Mouse (Mus musculus) megakaryocyte-erythroid progenitor cell, adult 5-6 weeks (primary cell): ENCODE data around the gene Tmem156. TPM values are rescaled to one million over a fixed set of nuclear protein-coding genes. Genes with fewer than 3 reads are reported as not detected.

Source experiments
- ATAC-seq: replicated peaks from 2 replicates; pipeline ENCODE4 v1.8.0; 2016; ENCODE audit warnings: mild to moderate bottlenecking, inconsistent platforms; ENCODE audit not compliant: severe bottlenecking, poor library complexity, low FRiP score, low TSS enrichment
- total RNA-seq, 2 experiments: library from RNA; stranded (forward) in 1 of 2; stranded (reverse) in 1 of 2; fragments of 200-1000, 215-1000 nt in 1 of 2; fragments of >200 nt in 1 of 2; fragmentation: Nextera tagmentation in 1 of 2; gene quantifications; 2 replicates each; pipeline ENCODE4 v1.2.3; 2014 to 2017

Tmem156 gene
- total RNA-seq, 2 experiments from 2014 or later, result 1.5 to 2.3 TPM

- ATAC-seq, result no peak
Measured at GRCm38 (mm10) chr5:65062236-65062635, 29.7 kb downstream of the Tmem156 start.

GRCm38 (mm10) chr5:65059806-65060205 is 32.1 kb downstream of the Tmem156 start:
- ATAC-seq, result no peak

GRCm38 (mm10) chr5:65057596-65057995 is 34.3 kb downstream of the Tmem156 start:
- no peak for ATAC-seq

- ATAC-seq, result no peak
Measured at GRCm38 (mm10) chr5:65051513-65051912, 40.4 kb downstream of the Tmem156 start.

- no peak for ATAC-seq
Measured at GRCm38 (mm10) chr5:65049880-65050279, 42.1 kb downstream of the Tmem156 start.

- ATAC-seq, result no peak
Measured at GRCm38 (mm10) chr5:65047285-65047855, 44.6 kb downstream of the Tmem156 start.

GRCm38 (mm10) chr5:65046442-65047284 is 45.3 kb downstream of the Tmem156 start:
- ATAC-seq, result no peak

- no peak for ATAC-seq
Measured at GRCm38 (mm10) chr5:65045642-65046370, 46.1 kb downstream of the Tmem156 start.

GRCm38 (mm10) chr5:65043407-65043895 is 48.5 kb downstream of the Tmem156 start:
- ATAC-seq, result no peak

- no peak for ATAC-seq
Measured at GRCm38 (mm10) chr5:65040463-65040862, 51.5 kb downstream of the Tmem156 start.

- no peak for ATAC-seq
Measured at GRCm38 (mm10) chr5:65038811-65039571, 52.9 kb downstream of the Tmem156 start.

GRCm38 (mm10) chr5:65038305-65038704 is 53.6 kb downstream of the Tmem156 start:
- ATAC-seq, result no peak

GRCm38 (mm10) chr5:65036597-65036996 is 55.3 kb downstream of the Tmem156 start:
- no peak for ATAC-seq

- no peak for ATAC-seq
Measured at GRCm38 (mm10) chr5:65028019-65028418, 63.9 kb downstream of the Tmem156 start.

- 0 out of 2 replicates have a peak, but pooled peaks have one; percentile 18 for ATAC-seq
Measured at GRCm38 (mm10) chr5:65026776-65027175, 65.2 kb downstream of the Tmem156 start.

GRCm38 (mm10) chr5:65025916-65026315 is 66.0 kb downstream of the Tmem156 start:
- peak; percentile 86 for ATAC-seq

GRCm38 (mm10) chr5:65024641-65025040 is 67.3 kb downstream of the Tmem156 start:
- no peak for ATAC-seq

GRCm38 (mm10) chr5:65022006-65022405 is 69.9 kb downstream of the Tmem156 start:
- no peak for ATAC-seq

GRCm38 (mm10) chr5:65019823-65020222 is 72.1 kb downstream of the Tmem156 start:
- ATAC-seq, result peak; percentile 85
